Mouse (Mus musculus): ENCODE data around the gene Fbll1. TPM values are rescaled to one million over a fixed set of nuclear protein-coding genes. Genes with fewer than 3 reads are reported as not detected.

Fbll1 gene
- polyA plus RNA-seq, 1 experiment from 2014 or later, result 4.8 TPM

GRCm38 (mm10) chr11:35834022-35834760 lies 35.5 kb upstream of the Fbll1 start, which contains the start of gene Rars:
Gene Rars (minus strand): TSS chr11:35834506.
- no peaks in the 10 kb centered on the region for H3K27me3 ChIP-seq (replicated peaks; ENCODE audit: control insufficient read depth, insufficient read depth, low read length)
- peak within 1 kb of the TSS; percentile 56 for H3K4me2 ChIP-seq (ENCODE audit: low read length)
- H3K27ac ChIP-seq (ENCODE audit: low read depth, low read length), result peak within 1 kb of the TSS; percentile 25; the same call in 1 of the 2 replicates
- WGBS, result 1% methylated on average over 40 of the region's 46 CpGs
- peaks cover 15% of the 10 kb centered on the region for H3K4me1 ChIP-seq (ENCODE audit: control insufficient read depth, insufficient read depth, low read depth, low read length)
- H3K4me3 ChIP-seq (ENCODE audit: low read length), result peak within 1 kb of the TSS; percentile 69
- peak within 1 kb of the TSS; percentile 88 for H3K9ac ChIP-seq (ENCODE audit: low read depth, low read length)
- peak; percentile 88 for ATAC-seq
- H3K9me3 ChIP-seq (ENCODE audit: control insufficient read depth, low read length), result no peaks in the 10 kb centered on the region
- peaks cover 6% of the 10 kb centered on the region for H3K36me3 ChIP-seq (ENCODE audit: control insufficient read depth, insufficient read depth, low read length)

GRCm38 (mm10) chr11:35833270-35833669 lies 34.6 kb upstream of the Fbll1 start:
- H3K4me1 ChIP-seq (ENCODE audit: control insufficient read depth, insufficient read depth, low read depth, low read length), result peaks cover 15% of the 10 kb centered on the region
- H3K36me3 ChIP-seq (ENCODE audit: control insufficient read depth, insufficient read depth, low read length), result peaks cover 8% of the 10 kb centered on the region
- peak overlapping the region; percentile 69 for H3K4me3 ChIP-seq (ENCODE audit: low read length)
- ATAC-seq, result no peak
- no peak overlapping the region for H3K27ac ChIP-seq (ENCODE audit: low read depth, low read length)
- no peak overlapping the region for H3K9ac ChIP-seq (ENCODE audit: low read depth, low read length)
- no peaks in the 10 kb centered on the region for H3K27me3 ChIP-seq (replicated peaks; ENCODE audit: control insufficient read depth, insufficient read depth, low read length)
- peak overlapping the region; percentile 56 for H3K4me2 ChIP-seq (ENCODE audit: low read length)
- H3K9me3 ChIP-seq (ENCODE audit: control insufficient read depth, low read length), result no peaks in the 10 kb centered on the region
- 88% methylated on average over 6 of the region's 6 CpGs for WGBS

- H3K9ac ChIP-seq (ENCODE audit: low read depth, low read length), result no peak overlapping the region
- H3K9me3 ChIP-seq (ENCODE audit: control insufficient read depth, low read length), result no peaks in the 10 kb centered on the region
- H3K4me1 ChIP-seq (ENCODE audit: control insufficient read depth, insufficient read depth, low read depth, low read length), result peaks cover 15% of the 10 kb centered on the region
- peaks cover 17% of the 10 kb centered on the region for H3K36me3 ChIP-seq (ENCODE audit: control insufficient read depth, insufficient read depth, low read length)
- ATAC-seq, result no peak
- no peak overlapping the region for H3K4me3 ChIP-seq (ENCODE audit: low read length)
- 86% methylated on average over 4 of the region's 4 CpGs for WGBS
- H3K27ac ChIP-seq (ENCODE audit: low read depth, low read length), result no peak overlapping the region
- no peaks in the 10 kb centered on the region for H3K27me3 ChIP-seq (replicated peaks; ENCODE audit: control insufficient read depth, insufficient read depth, low read length)
- no peak overlapping the region for H3K4me2 ChIP-seq (ENCODE audit: low read length)
Observed at GRCm38 (mm10) chr11:35832139-35832538, 33.5 kb upstream of the Fbll1 start.

- Histone ChIP-seq H3K9ac (ENCODE audit: low read depth, low read length) (no peak overlapping the region), H3K9me3 (ENCODE audit: control insufficient read depth, low read length) (no peaks in the 10 kb centered on the region), H3K27ac (ENCODE audit: low read depth, low read length) (no peak overlapping the region), H3K36me3 (ENCODE audit: control insufficient read depth, insufficient read depth, low read length) (peaks cover 41% of the 10 kb centered on the region), H3K4me3 (ENCODE audit: low read length) (no peak overlapping the region), H3K4me2 (ENCODE audit: low read length) (no peak overlapping the region), H3K4me1 (ENCODE audit: control insufficient read depth, insufficient read depth, low read depth, low read length) (peaks cover 4% of the 10 kb centered on the region), H3K27me3 (replicated peaks; ENCODE audit: control insufficient read depth, insufficient read depth, low read length) (no peaks in the 10 kb centered on the region)
- WGBS, result 97% methylated on average over 6 of the region's 6 CpGs
- no peak for ATAC-seq
Observed at GRCm38 (mm10) chr11:35827714-35828113, 29.0 kb upstream of the Fbll1 start.

GRCm38 (mm10) chr11:35816316-35816715 lies 17.6 kb upstream of the Fbll1 start:
- Histone ChIP-seq H3K9me3 (ENCODE audit: control insufficient read depth, low read length) (no peaks in the 10 kb centered on the region), H3K4me3 (ENCODE audit: low read length) (no peak overlapping the region), H3K9ac (ENCODE audit: low read depth, low read length) (no peak overlapping the region), H3K27me3 (replicated peaks; ENCODE audit: control insufficient read depth, insufficient read depth, low read length) (no peaks in the 10 kb centered on the region), H3K4me1 (ENCODE audit: control insufficient read depth, insufficient read depth, low read depth, low read length) (no peaks in the 10 kb centered on the region), H3K27ac (ENCODE audit: low read depth, low read length) (no peak overlapping the region), H3K36me3 (ENCODE audit: control insufficient read depth, insufficient read depth, low read length) (peaks cover 59% of the 10 kb centered on the region), H3K4me2 (ENCODE audit: low read length) (no peak overlapping the region)
- WGBS, result 94% methylated on average over 12 of the region's 12 CpGs
- no peak for ATAC-seq

- H3K4me1 ChIP-seq (ENCODE audit: control insufficient read depth, insufficient read depth, low read depth, low read length), result no peaks in the 10 kb centered on the region
- no peak for ATAC-seq
- no peak overlapping the region for H3K4me3 ChIP-seq (ENCODE audit: low read length)
- H3K9me3 ChIP-seq (ENCODE audit: control insufficient read depth, low read length), result no peaks in the 10 kb centered on the region
- H3K27me3 ChIP-seq (replicated peaks; ENCODE audit: control insufficient read depth, insufficient read depth, low read length), result no peaks in the 10 kb centered on the region
- no peak overlapping the region for H3K4me2 ChIP-seq (ENCODE audit: low read length)
- no peak overlapping the region for H3K27ac ChIP-seq (ENCODE audit: low read depth, low read length)
- H3K36me3 ChIP-seq (ENCODE audit: control insufficient read depth, insufficient read depth, low read length), result peaks cover 59% of the 10 kb centered on the region
- WGBS, result 84% methylated on average over 10 of the region's 10 CpGs
- H3K9ac ChIP-seq (ENCODE audit: low read depth, low read length), result no peak overlapping the region
Observed at GRCm38 (mm10) chr11:35811458-35811857, 12.8 kb upstream of the Fbll1 start.

GRCm38 (mm10) chr11:35801332-35801731 lies 2.6 kb upstream of the Fbll1 start:
- Histone ChIP-seq H3K36me3 (ENCODE audit: control insufficient read depth, insufficient read depth, low read length) (no peaks in the 10 kb centered on the region), H3K4me3 (ENCODE audit: low read length) (no peak overlapping the region), H3K27me3 (replicated peaks; ENCODE audit: control insufficient read depth, insufficient read depth, low read length) (peaks cover 2% of the 10 kb centered on the region; the same call in 1 of the 2 replicates), H3K4me2 (ENCODE audit: low read length) (no peak overlapping the region), H3K9ac (ENCODE audit: low read depth, low read length) (no peak overlapping the region), H3K9me3 (ENCODE audit: control insufficient read depth, low read length) (no peaks in the 10 kb centered on the region), H3K27ac (ENCODE audit: low read depth, low read length) (no peak overlapping the region), H3K4me1 (ENCODE audit: control insufficient read depth, insufficient read depth, low read depth, low read length) (peaks cover 11% of the 10 kb centered on the region)
- WGBS, result 81% methylated on average over 5 of the region's 5 CpGs
- no peak for ATAC-seq

- peak; percentile 97 for ATAC-seq
- under 1% methylated on average over 23 of the region's 23 CpGs for WGBS
- peaks cover 4% of the 10 kb centered on the region for H3K27me3 ChIP-seq (replicated peaks; ENCODE audit: control insufficient read depth, insufficient read depth, low read length)
- H3K36me3 ChIP-seq (ENCODE audit: control insufficient read depth, insufficient read depth, low read length), result no peaks in the 10 kb centered on the region
- H3K4me3 ChIP-seq (ENCODE audit: low read length), result peak overlapping the region; percentile 76
- H3K9ac ChIP-seq (ENCODE audit: low read depth, low read length), result peak overlapping the region; percentile 83
- peaks cover 11% of the 10 kb centered on the region for H3K4me1 ChIP-seq (ENCODE audit: control insufficient read depth, insufficient read depth, low read depth, low read length)
- peak overlapping the region; percentile 91 for H3K27ac ChIP-seq (ENCODE audit: low read depth, low read length)
- peak overlapping the region; percentile 54 for H3K4me2 ChIP-seq (ENCODE audit: low read length)
- no peaks in the 10 kb centered on the region for H3K9me3 ChIP-seq (ENCODE audit: control insufficient read depth, low read length)
Observed at GRCm38 (mm10) chr11:35798495-35798820, 226 bp downstream of the Fbll1 start.

- H3K9ac ChIP-seq (ENCODE audit: low read depth, low read length), result peak overlapping the region; percentile 83
- H3K27me3 ChIP-seq (replicated peaks; ENCODE audit: control insufficient read depth, insufficient read depth, low read length), result peaks cover 4% of the 10 kb centered on the region
- H3K4me1 ChIP-seq (ENCODE audit: control insufficient read depth, insufficient read depth, low read depth, low read length), result peaks cover 11% of the 10 kb centered on the region
- peak overlapping the region; percentile 76 for H3K4me3 ChIP-seq (ENCODE audit: low read length)
- no peaks in the 10 kb centered on the region for H3K36me3 ChIP-seq (ENCODE audit: control insufficient read depth, insufficient read depth, low read length)
- peak; percentile 77 for ATAC-seq
- peak overlapping the region; percentile 54 for H3K4me2 ChIP-seq (ENCODE audit: low read length)
- WGBS, result 1% methylated on average over 72 of the region's 86 CpGs
- H3K27ac ChIP-seq (ENCODE audit: low read depth, low read length), result peak overlapping the region; percentile 91
- no peaks in the 10 kb centered on the region for H3K9me3 ChIP-seq (ENCODE audit: control insufficient read depth, low read length)
Observed at GRCm38 (mm10) chr11:35797751-35798494, 761 bp downstream of the Fbll1 start.
